Mouse (Mus musculus): Measurements from ENCODE around the gene Gm6583. TPM values are rescaled to one million over a fixed set of nuclear protein-coding genes. Genes with fewer than 3 reads are reported as not detected.

Gene Gm6583
- polyA plus RNA-seq, 1 experiment from 2014 or later: 0.26 TPM

- Histone ChIP-seq H3K36me3 (ENCODE audit: control insufficient read depth, insufficient read depth, low read length) (no peaks in the 10 kb centered on the region), H3K27ac (ENCODE audit: low read depth, low read length) (no peak overlapping the region), H3K4me2 (replicated peaks; ENCODE audit: low read depth, low read length) (no peak overlapping the region), H3K4me1 (replicated peaks; ENCODE audit: control insufficient read depth, insufficient read depth, low read length) (peaks cover 2% of the 10 kb centered on the region; the same call in 1 of the 2 replicates), H3K9ac (ENCODE audit: low read depth, low read length) (no peak overlapping the region), H3K27me3 (ENCODE audit: control insufficient read depth, insufficient read depth, low read length) (no peaks in the 10 kb centered on the region), H3K9me3 (ENCODE audit: control insufficient read depth, low read length) (no peaks in the 10 kb centered on the region), H3K4me3 (ENCODE audit: low read depth, low read length) (no peak overlapping the region)
- ATAC-seq (ENCODE audit: low FRiP score) (no peak), DNase-seq (ENCODE audit: low spot score) (no peak)
- WGBS: 95% methylated on average over 1 of the region's 1 CpGs
Observed at GRCm38 (mm10) chr5:112377380-112377779, 21.5 kb upstream of the Gm6583 start.

GRCm38 (mm10) chr5:112376111-112376510 is 20.3 kb upstream of the Gm6583 start:
- DNase-seq (ENCODE audit: low spot score) (no peak), ATAC-seq (ENCODE audit: low FRiP score) (no peak)
- H3K9ac ChIP-seq (ENCODE audit: low read depth, low read length): no peak overlapping the region
- H3K4me1 ChIP-seq (replicated peaks; ENCODE audit: control insufficient read depth, insufficient read depth, low read length): peaks cover 5% of the 10 kb centered on the region; the same call in 1 of the 2 replicates
- 89% methylated on average over 4 of the region's 4 CpGs for WGBS
- H3K4me3 ChIP-seq (ENCODE audit: low read depth, low read length): no peak overlapping the region
- no peaks in the 10 kb centered on the region for H3K36me3 ChIP-seq (ENCODE audit: control insufficient read depth, insufficient read depth, low read length)
- H3K9me3 ChIP-seq (ENCODE audit: control insufficient read depth, low read length): no peaks in the 10 kb centered on the region
- H3K4me2 ChIP-seq (replicated peaks; ENCODE audit: low read depth, low read length): no peak overlapping the region
- no peak overlapping the region for H3K27ac ChIP-seq (ENCODE audit: low read depth, low read length)
- no peaks in the 10 kb centered on the region for H3K27me3 ChIP-seq (ENCODE audit: control insufficient read depth, insufficient read depth, low read length)

GRCm38 (mm10) chr5:112371933-112372332 is 16.1 kb upstream of the Gm6583 start:
- H3K36me3 ChIP-seq (ENCODE audit: control insufficient read depth, insufficient read depth, low read length): no peaks in the 10 kb centered on the region
- H3K9ac ChIP-seq (ENCODE audit: low read depth, low read length): no peak overlapping the region
- 27% methylated on average over 7 of the region's 7 CpGs for WGBS
- DNase-seq (ENCODE audit: low spot score) (peak; percentile 72), ATAC-seq (ENCODE audit: low FRiP score) (peak; percentile 78)
- H3K4me1 ChIP-seq (replicated peaks; ENCODE audit: control insufficient read depth, insufficient read depth, low read length): peaks cover 9% of the 10 kb centered on the region; the same call in 1 of the 2 replicates
- no peaks in the 10 kb centered on the region for H3K9me3 ChIP-seq (ENCODE audit: control insufficient read depth, low read length)
- no peak overlapping the region for H3K4me2 ChIP-seq (replicated peaks; ENCODE audit: low read depth, low read length)
- H3K27ac ChIP-seq (ENCODE audit: low read depth, low read length): peak overlapping the region; percentile 53
- H3K4me3 ChIP-seq (ENCODE audit: low read depth, low read length): no peak overlapping the region
- no peaks in the 10 kb centered on the region for H3K27me3 ChIP-seq (ENCODE audit: control insufficient read depth, insufficient read depth, low read length)

- Histone ChIP-seq H3K4me1 (replicated peaks; ENCODE audit: control insufficient read depth, insufficient read depth, low read length) (peaks cover 9% of the 10 kb centered on the region; the same call in 1 of the 2 replicates), H3K4me2 (replicated peaks; ENCODE audit: low read depth, low read length) (no peak overlapping the region), H3K4me3 (ENCODE audit: low read depth, low read length) (no peak overlapping the region), H3K9ac (ENCODE audit: low read depth, low read length) (no peak overlapping the region), H3K36me3 (ENCODE audit: control insufficient read depth, insufficient read depth, low read length) (no peaks in the 10 kb centered on the region), H3K27ac (ENCODE audit: low read depth, low read length) (no peak overlapping the region), H3K27me3 (ENCODE audit: control insufficient read depth, insufficient read depth, low read length) (no peaks in the 10 kb centered on the region), H3K9me3 (ENCODE audit: control insufficient read depth, low read length) (no peaks in the 10 kb centered on the region)
- WGBS: 94% methylated on average over 12 of the region's 12 CpGs
- no peak for DNase-seq (ENCODE audit: low spot score)
- ATAC-seq (ENCODE audit: low FRiP score): no peak
Observed at GRCm38 (mm10) chr5:112370236-112370813, 14.5 kb upstream of the Gm6583 start.

- ATAC-seq (ENCODE audit: low FRiP score) (no peak), DNase-seq (ENCODE audit: low spot score) (no peak)
- Histone ChIP-seq H3K36me3 (ENCODE audit: control insufficient read depth, insufficient read depth, low read length) (no peaks in the 10 kb centered on the region), H3K27ac (ENCODE audit: low read depth, low read length) (no peak overlapping the region), H3K9me3 (ENCODE audit: control insufficient read depth, low read length) (no peaks in the 10 kb centered on the region), H3K9ac (ENCODE audit: low read depth, low read length) (no peak overlapping the region), H3K4me3 (ENCODE audit: low read depth, low read length) (no peak overlapping the region), H3K4me1 (replicated peaks; ENCODE audit: control insufficient read depth, insufficient read depth, low read length) (peaks cover 9% of the 10 kb centered on the region; the same call in 1 of the 2 replicates), H3K27me3 (ENCODE audit: control insufficient read depth, insufficient read depth, low read length) (no peaks in the 10 kb centered on the region), H3K4me2 (replicated peaks; ENCODE audit: low read depth, low read length) (no peak overlapping the region)
- WGBS: 91% methylated on average over 13 of the region's 13 CpGs
Observed at GRCm38 (mm10) chr5:112369326-112369725, 13.5 kb upstream of the Gm6583 start.

GRCm38 (mm10) chr5:112368666-112369065 is 12.8 kb upstream of the Gm6583 start:
- DNase-seq (ENCODE audit: low spot score): no peak
- no peak overlapping the region for H3K4me3 ChIP-seq (ENCODE audit: low read depth, low read length)
- H3K27me3 ChIP-seq (ENCODE audit: control insufficient read depth, insufficient read depth, low read length): no peaks in the 10 kb centered on the region
- 92% methylated on average over 10 of the region's 10 CpGs for WGBS
- no peaks in the 10 kb centered on the region for H3K36me3 ChIP-seq (ENCODE audit: control insufficient read depth, insufficient read depth, low read length)
- peaks cover 9% of the 10 kb centered on the region; the same call in 1 of the 2 replicates for H3K4me1 ChIP-seq (replicated peaks; ENCODE audit: control insufficient read depth, insufficient read depth, low read length)
- no peaks in the 10 kb centered on the region for H3K9me3 ChIP-seq (ENCODE audit: control insufficient read depth, low read length)
- H3K9ac ChIP-seq (ENCODE audit: low read depth, low read length): no peak overlapping the region
- H3K27ac ChIP-seq (ENCODE audit: low read depth, low read length): no peak overlapping the region
- ATAC-seq (ENCODE audit: low FRiP score): no peak
- H3K4me2 ChIP-seq (replicated peaks; ENCODE audit: low read depth, low read length): no peak overlapping the region

DNA sequence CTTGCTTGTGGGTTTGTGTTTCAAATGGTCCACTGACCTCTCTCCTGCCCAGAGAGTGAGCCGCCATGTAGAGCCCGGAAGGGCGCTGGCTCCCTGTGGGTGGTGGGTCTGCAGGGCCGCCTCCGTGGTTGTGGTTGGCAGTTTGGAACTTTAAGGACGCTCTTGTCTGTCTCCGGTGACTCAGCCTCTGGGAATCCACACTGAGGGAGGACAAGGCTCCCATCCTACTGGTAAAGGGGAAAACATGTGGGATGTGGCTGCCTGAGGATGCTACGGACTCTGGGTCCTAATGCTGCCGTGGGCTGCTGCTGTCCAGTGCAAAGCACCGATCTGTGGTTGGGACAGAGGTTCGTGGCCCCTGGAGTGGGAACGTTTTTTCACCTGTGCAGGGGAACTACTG is 12.1 kb upstream of the Gm6583 start:
- no peak for DNase-seq (ENCODE audit: low spot score)
- no peak overlapping the region for H3K4me2 ChIP-seq (replicated peaks; ENCODE audit: low read depth, low read length)
- H3K36me3 ChIP-seq (ENCODE audit: control insufficient read depth, insufficient read depth, low read length): no peaks in the 10 kb centered on the region
- H3K9me3 ChIP-seq (ENCODE audit: control insufficient read depth, low read length): no peaks in the 10 kb centered on the region
- H3K4me1 ChIP-seq (replicated peaks; ENCODE audit: control insufficient read depth, insufficient read depth, low read length): peaks cover 9% of the 10 kb centered on the region; the same call in 1 of the 2 replicates
- H3K27me3 ChIP-seq (ENCODE audit: control insufficient read depth, insufficient read depth, low read length): no peaks in the 10 kb centered on the region
- H3K9ac ChIP-seq (ENCODE audit: low read depth, low read length): no peak overlapping the region
- ATAC-seq (ENCODE audit: low FRiP score): no peak
- no peak overlapping the region for H3K27ac ChIP-seq (ENCODE audit: low read depth, low read length)
- no peak overlapping the region for H3K4me3 ChIP-seq (ENCODE audit: low read depth, low read length)
- 89% methylated on average over 12 of the region's 12 CpGs for WGBS

DNA sequence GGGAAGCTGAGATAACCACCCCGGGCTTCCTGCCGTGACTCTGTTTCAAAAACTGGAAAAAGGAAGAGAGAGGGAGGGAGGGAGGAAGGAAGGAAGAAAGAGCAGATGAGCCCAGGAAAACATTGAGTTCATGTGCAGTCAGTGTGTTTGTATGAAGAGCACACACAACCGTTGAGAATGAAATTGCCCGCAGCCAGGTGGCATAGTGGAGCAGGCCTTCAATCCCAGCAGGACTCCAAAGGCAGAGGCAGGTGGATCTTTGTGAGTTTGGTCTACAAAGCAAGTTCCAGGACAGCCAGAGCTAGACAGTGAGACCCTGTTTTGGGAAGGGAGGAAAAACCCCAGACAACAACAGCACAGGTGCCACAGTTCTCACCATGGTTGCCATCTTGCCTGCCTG is 11.5 kb upstream of the Gm6583 start:
- Histone ChIP-seq H3K4me2 (replicated peaks; ENCODE audit: low read depth, low read length) (no peak overlapping the region), H3K27ac (ENCODE audit: low read depth, low read length) (no peak overlapping the region), H3K4me1 (replicated peaks; ENCODE audit: control insufficient read depth, insufficient read depth, low read length) (peaks cover 7% of the 10 kb centered on the region; the same call in 1 of the 2 replicates), H3K9me3 (ENCODE audit: control insufficient read depth, low read length) (no peaks in the 10 kb centered on the region), H3K4me3 (ENCODE audit: low read depth, low read length) (no peak overlapping the region), H3K9ac (ENCODE audit: low read depth, low read length) (no peak overlapping the region), H3K27me3 (ENCODE audit: control insufficient read depth, insufficient read depth, low read length) (no peaks in the 10 kb centered on the region), H3K36me3 (ENCODE audit: control insufficient read depth, insufficient read depth, low read length) (no peaks in the 10 kb centered on the region)
- no peak for ATAC-seq (ENCODE audit: low FRiP score)
- no peak for DNase-seq (ENCODE audit: low spot score)
- 91% methylated on average over 4 of the region's 4 CpGs for WGBS

GRCm38 (mm10) chr5:112366879-112367278 is 11.0 kb upstream of the Gm6583 start:
- Histone ChIP-seq H3K9me3 (ENCODE audit: control insufficient read depth, low read length) (no peaks in the 10 kb centered on the region), H3K4me2 (replicated peaks; ENCODE audit: low read depth, low read length) (no peak overlapping the region), H3K4me1 (replicated peaks; ENCODE audit: control insufficient read depth, insufficient read depth, low read length) (peaks cover 5% of the 10 kb centered on the region; the same call in 1 of the 2 replicates), H3K4me3 (ENCODE audit: low read depth, low read length) (no peak overlapping the region), H3K9ac (ENCODE audit: low read depth, low read length) (no peak overlapping the region), H3K27ac (ENCODE audit: low read depth, low read length) (no peak overlapping the region), H3K27me3 (ENCODE audit: control insufficient read depth, insufficient read depth, low read length) (no peaks in the 10 kb centered on the region), H3K36me3 (ENCODE audit: control insufficient read depth, insufficient read depth, low read length) (no peaks in the 10 kb centered on the region; the same call in 1 of the 2 replicates)
- DNase-seq (ENCODE audit: low spot score) (no peak), ATAC-seq (ENCODE audit: low FRiP score) (no peak)
- 96% methylated on average over 6 of the region's 6 CpGs for WGBS

Measured in hindbrain, embryonic 11.5 days (tissue).